Comparison of ENCODE assay signal across 14 mouse cellular contexts in genomic region chr16:76685562-76685961, GRCm38 (mm10).
DNase-seq lines count a peak whose midpoint lies in the region; ATAC-seq and TF ChIP-seq lines count a peak whose summit lies in the region.
"Had no signal": no experiment of that assay in that cellular context is flagged by ENCODE, and none has a peak within 500 bp of the region (broad histone marks: within the 10 kb centered on the region; RNA-seq: fewer than 3 reads in every experiment).

No protein-coding gene starts in this region.

- H3K27ac ChIP-seq in layer of hippocampus, adult 2 months = peak overlapping the region; percentile 48; the same call in 1 of the 2 replicates
- no peak overlapping the region for H3K27ac ChIP-seq in embryonic facial prominence, embryonic 12.5 days
- no peak overlapping the region for H3K27ac ChIP-seq in hindbrain, postnatal 0 days
- H3K27ac ChIP-seq in neural tube, embryonic 15.5 days (replicated peaks) = 0 out of 2 replicates have a peak overlapping the region, but pooled peaks have one; percentile 11
- H3K27ac ChIP-seq: limb, embryonic 12.5 days had no signal

- no peaks in the 10 kb centered on the region for H3K36me3 ChIP-seq in embryonic facial prominence, embryonic 12.5 days
- no peaks in the 10 kb centered on the region for H3K36me3 ChIP-seq in hindbrain, postnatal 0 days (ENCODE audit: insufficient read depth, low read length)
- H3K36me3 ChIP-seq in neural tube, embryonic 15.5 days = no peaks in the 10 kb centered on the region
- H3K36me3 ChIP-seq: limb, embryonic 12.5 days had no signal

- intact Hi-C loops in heart, postnatal 10 days (cut with DNase I) = no loop called here

- no peak for DNase-seq in layer of hippocampus, adult 2 months (ENCODE audit: low spot score in 2 of 2)
- no peak for DNase-seq in layer of hippocampus, postnatal 25 days (ENCODE audit: extremely low spot score in 1 of 2, low spot score in 1 of 2)
- peak; percentile 54 for DNase-seq in hindbrain, postnatal 0 days (ENCODE audit: low spot score)
- DNase-seq in heart, postnatal 10 days = no peak
- DNase-seq in kidney, postnatal 4 days = no peak
- no peak for DNase-seq in urinary bladder, postnatal 4 days (ENCODE audit: low spot score in 2 of 2)
- DNase-seq: cerebellum, adult 8-10 months; gastrocnemius, postnatal 36 days; heart, postnatal 14 days; kidney, adult 2 months had no signal

- no peak for ATAC-seq in embryonic facial prominence, embryonic 12.5 days (ENCODE audit: insufficient number of reproducible peaks, insufficient read depth, low FRiP score, low TSS enrichment)
- ATAC-seq in hindbrain, postnatal 0 days = peak; percentile 61; the same call in 1 of the 2 replicates
- no peak; the same call in 1 of the 2 replicates for ATAC-seq in neural tube, embryonic 15.5 days (ENCODE audit: low FRiP score)

- no peaks in the 10 kb centered on the region for H3K9me3 ChIP-seq in embryonic facial prominence, embryonic 12.5 days
- no peaks in the 10 kb centered on the region for H3K9me3 ChIP-seq in hindbrain, postnatal 0 days (ENCODE audit: low read length)
- H3K9me3 ChIP-seq in neural tube, embryonic 15.5 days (replicated peaks) = no peaks in the 10 kb centered on the region
- H3K9me3 ChIP-seq: limb, embryonic 12.5 days; megakaryocyte, embryonic 14.5 days had no signal

- H3K4me1 ChIP-seq in embryonic facial prominence, embryonic 12.5 days = 0 out of 2 replicates have a peak, but pooled peaks cover 5% of the 10 kb centered on the region
- no peaks in the 10 kb centered on the region for H3K4me1 ChIP-seq in hindbrain, postnatal 0 days (ENCODE audit: insufficient read depth, low read length)
- H3K4me1 ChIP-seq in neural tube, embryonic 15.5 days = peaks cover 7% of the 10 kb centered on the region; the same call in 1 of the 2 replicates

- WGBS in embryonic facial prominence, embryonic 12.5 days = 18% methylated on average over 8 of the region's 8 CpGs
- 12% methylated on average over 8 of the region's 8 CpGs for WGBS in hindbrain, postnatal 0 days
- WGBS in neural tube, embryonic 15.5 days = 13% methylated on average over 8 of the region's 8 CpGs

- H3K9ac ChIP-seq in embryonic facial prominence, embryonic 12.5 days = no peak overlapping the region
- H3K9ac ChIP-seq in hindbrain, postnatal 0 days (replicated peaks; ENCODE audit: low read length) = no peak overlapping the region
- H3K9ac ChIP-seq in neural tube, embryonic 15.5 days (replicated peaks) = no peak overlapping the region
- H3K9ac ChIP-seq: limb, embryonic 12.5 days had no signal

- no peak for TF ChIP-seq CTCF in layer of hippocampus, adult 2 months (conservative IDR thresholded peaks at IDR 0.05)
- no peak for TF ChIP-seq CTCF in hindbrain, postnatal 0 days (IDR thresholded peaks at IDR 0.05; ENCODE audit: low read depth)

- H3K4me3 ChIP-seq in layer of hippocampus, adult 2 months = no peak overlapping the region
- no peak overlapping the region for H3K4me3 ChIP-seq in embryonic facial prominence, embryonic 12.5 days
- no peak overlapping the region for H3K4me3 ChIP-seq in hindbrain, postnatal 0 days (ENCODE audit: low read length)
- no peak overlapping the region for H3K4me3 ChIP-seq in neural tube, embryonic 15.5 days (replicated peaks)
- H3K4me3 ChIP-seq: limb, embryonic 12.5 days; megakaryocyte, embryonic 14.5 days had no signal

- no peaks in the 10 kb centered on the region for H3K27me3 ChIP-seq in embryonic facial prominence, embryonic 12.5 days
- H3K27me3 ChIP-seq in hindbrain, postnatal 0 days (ENCODE audit: insufficient read depth, low read length) = no peaks in the 10 kb centered on the region
- H3K27me3 ChIP-seq in neural tube, embryonic 15.5 days (replicated peaks) = no peaks in the 10 kb centered on the region
- H3K27me3 ChIP-seq: limb, embryonic 12.5 days; megakaryocyte, embryonic 14.5 days had no signal

- 0 out of 2 replicates have a peak overlapping the region, but pooled peaks have one; percentile 7 for H3K4me2 ChIP-seq in embryonic facial prominence, embryonic 12.5 days (replicated peaks)
- H3K4me2 ChIP-seq in hindbrain, postnatal 0 days (ENCODE audit: low read depth, low read length) = peak overlapping the region; percentile 14; the same call in 1 of the 2 replicates
- H3K4me2 ChIP-seq in neural tube, embryonic 15.5 days = peak overlapping the region; percentile 2; the same call in 1 of the 2 replicates
- H3K4me2 ChIP-seq: limb, embryonic 12.5 days had no signal

Comparison
In these comparisons a context has a peak if more than half of its experiments do, and no peak if none do; other contexts are left out.
1. H3K27ac ChIP-seq: peak in layer of hippocampus, adult 2 months (single experiment) and neural tube, embryonic 15.5 days (single experiment); none in embryonic facial prominence, embryonic 12.5 days (single experiment) and hindbrain, postnatal 0 days (single experiment).
2. Peak in every context shown above with its lines, with median percentiles within 50 percentile points of each other: H3K4me2 ChIP-seq.